Mouse (Mus musculus) right cerebral cortex, adult 2 months (tissue): ENCODE data around the gene Galnt12.

Experiments used
- DNase-seq, 2 experiments: peaks; one replicate each; pipeline ENCODE4 v3.0.0; 2021 to 2022; ENCODE audit warnings: low spot score in 2 of 2

Gene Galnt12

DNA sequence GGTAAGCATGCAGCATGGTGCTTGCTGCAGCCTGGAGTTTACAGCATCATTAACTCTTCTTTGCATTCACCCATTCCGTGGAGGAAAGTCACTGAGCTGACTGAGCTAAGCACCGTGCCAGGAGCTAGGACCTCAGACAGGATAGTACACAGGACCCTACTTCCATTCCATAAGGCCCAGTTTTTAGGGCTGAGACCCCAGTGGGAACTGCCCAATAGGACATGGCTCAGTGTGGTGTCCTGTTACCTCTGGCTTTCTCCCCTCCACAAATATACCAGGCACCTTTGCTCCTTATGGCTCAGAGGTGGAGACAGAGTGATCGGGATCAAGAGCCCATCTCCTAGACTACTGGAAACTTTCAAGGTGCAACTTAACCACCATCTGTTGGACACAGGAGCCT, 59.1 kb downstream of the Galnt12 start:
- DNase-seq, result no peak

DNA sequence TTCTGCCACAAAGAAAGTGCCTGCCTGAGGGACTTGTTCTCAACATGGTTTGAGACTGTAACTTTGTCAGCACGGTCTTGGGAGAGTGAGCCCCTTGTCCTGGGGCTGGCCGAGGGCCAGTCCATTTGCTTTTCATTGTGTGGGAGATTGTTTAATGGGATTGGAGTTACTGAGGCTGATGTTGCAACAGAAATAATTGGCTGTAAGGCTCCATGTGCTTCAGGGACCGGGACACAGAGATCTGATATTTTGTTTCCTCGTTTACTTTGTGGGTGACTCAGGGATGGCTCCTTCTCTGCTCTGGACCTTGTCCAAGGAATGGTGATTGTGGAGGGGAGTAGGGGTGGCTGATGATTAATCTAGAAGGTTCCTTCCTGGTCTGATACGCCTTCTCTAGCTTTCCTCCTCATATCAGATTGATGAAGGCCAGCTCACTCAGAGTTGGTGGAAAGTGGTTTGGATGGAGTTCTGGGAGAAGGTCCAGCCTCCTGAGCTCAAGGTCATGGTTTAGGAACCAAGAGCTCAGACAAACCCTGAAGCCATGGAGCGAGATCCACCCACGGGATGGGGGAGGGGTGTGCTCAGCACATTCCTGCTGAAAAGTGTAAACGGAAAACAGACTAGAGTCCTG, 60.0 kb downstream of the Galnt12 start:
- no peak for DNase-seq

- no peak for DNase-seq
Observed at GRCm38 (mm10) chr4:47161103-47161755, 69.5 kb downstream of the Galnt12 start.

GRCm38 (mm10) chr4:47161756-47162587, 70.3 kb downstream of the Galnt12 start:
- DNase-seq, result no peak

DNA sequence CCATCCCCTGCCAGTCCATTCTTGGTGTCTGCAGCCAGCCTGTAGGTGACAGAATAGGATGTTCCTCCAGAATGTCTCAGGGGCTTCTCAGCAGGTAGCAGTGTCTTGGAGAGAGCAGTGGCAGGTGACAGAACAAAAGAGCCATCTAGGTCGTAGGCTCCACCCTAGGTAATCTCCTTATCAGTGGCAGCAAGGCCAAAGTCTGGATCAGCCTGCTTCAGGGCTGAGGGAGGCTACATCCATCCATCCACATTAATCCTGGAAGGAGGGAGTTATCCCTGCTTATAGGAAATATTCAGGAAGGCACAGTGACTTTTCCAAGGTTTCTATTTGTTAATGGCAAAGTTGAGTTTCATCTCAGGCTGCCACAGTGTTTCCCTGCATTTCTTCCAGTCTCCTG, 80.6 kb downstream of the Galnt12 start:
- no peak for DNase-seq
